Comparison of ENCODE assay signal across 22 mouse cellular contexts in genomic region chr13:54179971-54180370, GRCm38 (mm10). TPM values are rescaled to one million over a fixed set of nuclear protein-coding genes. Genes with fewer than 3 reads are reported as not detected.
"Had no signal": no experiment of that assay in that cellular context is flagged by ENCODE, and none has a peak within 500 bp of the region (broad histone marks: within the 10 kb centered on the region; RNA-seq: fewer than 3 reads in every experiment).

No protein-coding gene starts in this region.

- H3K4me3 ChIP-seq: heart, embryonic 12.5 days; hindbrain, embryonic 10.5 days; hindbrain, embryonic 12.5 days; intestine, embryonic 15.5 days; layer of hippocampus, adult 2 months; left cerebral cortex, adult 2 months; limb, embryonic 10.5 days; limb, embryonic 12.5 days; liver, embryonic 13.5 days; liver, embryonic 15.5 days had no signal

- ATAC-seq: hindbrain, embryonic 16.5 days; inflammation-experienced regulatory T-cells, adult 6 months; intestine, embryonic 15.5 days; intestine, postnatal 0 days had no signal

- H3K9me3 ChIP-seq: heart, embryonic 12.5 days; hindbrain, embryonic 12.5 days; intestine, embryonic 15.5 days; limb, embryonic 10.5 days; limb, embryonic 12.5 days; liver, embryonic 13.5 days; liver, embryonic 15.5 days had no signal

- H3K27me3 ChIP-seq: heart, embryonic 12.5 days; hindbrain, embryonic 12.5 days; intestine, embryonic 15.5 days; limb, embryonic 12.5 days; liver, embryonic 13.5 days; liver, embryonic 15.5 days had no signal

- H3K27ac ChIP-seq: hindbrain, embryonic 10.5 days; hindbrain, embryonic 12.5 days; hindbrain, embryonic 14.5 days; intestine, embryonic 15.5 days; layer of hippocampus, adult 2 months; left cerebral cortex, adult 2 months; limb, embryonic 10.5 days; limb, embryonic 12.5 days; liver, embryonic 13.5 days; liver, embryonic 15.5 days had no signal

- DNase-seq: kidney, adult 18-20 months; kidney, adult 8-10 months; kidney, postnatal 25 days; liver; liver, embryonic 13.5 days had no signal

- H3K4me1 ChIP-seq: hindbrain, embryonic 12.5 days; intestine, embryonic 15.5 days; limb, embryonic 12.5 days; liver, embryonic 13.5 days; liver, embryonic 15.5 days had no signal

- H3K36me3 ChIP-seq: heart, embryonic 12.5 days; hindbrain, embryonic 10.5 days; hindbrain, embryonic 12.5 days; intestine, embryonic 15.5 days; limb, embryonic 10.5 days; limb, embryonic 12.5 days; liver, embryonic 13.5 days; liver, embryonic 15.5 days had no signal

- H3K4me2 ChIP-seq: heart, embryonic 12.5 days; hindbrain, embryonic 12.5 days; hindbrain, embryonic 14.5 days; intestine, embryonic 15.5 days; limb, embryonic 12.5 days; liver, embryonic 11.5 days; liver, embryonic 13.5 days; liver, embryonic 15.5 days had no signal

- H3K9ac ChIP-seq: heart, embryonic 12.5 days; hindbrain, embryonic 12.5 days; hindbrain, embryonic 14.5 days; intestine, embryonic 15.5 days; limb, embryonic 12.5 days; liver, embryonic 13.5 days; liver, embryonic 15.5 days had no signal

RNA-seq across cellular contexts. Expression of gene Hrh2, which starts 12.0 kb away (rescaled TPM):
- total RNA-seq: gastrocnemius, postnatal 14 days had no signal
- polyA plus RNA-seq: heart, embryonic 12.5 days; kidney, embryonic 14.5 days; kidney, embryonic 16.5 days; limb, embryonic 12.5 days had no signal
